Mouse (Mus musculus): Measurements from ENCODE around the gene Son. TPM values are rescaled to one million over a fixed set of nuclear protein-coding genes. Genes with fewer than 3 reads are reported as not detected.
A peak's percentile ranks its signal among the peaks of the same experiment; 100 is the strongest.

Gene Son
- polyA plus RNA-seq, 1 experiment from 2014 or later = 167 TPM

- WGBS = 94% methylated on average over 1 of the region's 1 CpGs
- H3K4me2 ChIP-seq = no peak overlapping the region
- peaks cover 51% of the 10 kb centered on the region for H3K36me3 ChIP-seq (replicated peaks)
Observed at GRCm38 (mm10) chr16:91698995-91699394, 51.7 kb downstream of the Son start.

GRCm38 (mm10) chr16:91701908-91702307 is 54.6 kb downstream of the Son start:
- Histone ChIP-seq H3K27me3 (no peaks in the 10 kb centered on the region), H3K27ac (no peak overlapping the region), H3K4me2 (no peak overlapping the region), H3K36me3 (replicated peaks) (peaks cover 65% of the 10 kb centered on the region), H3K9me3 (no peaks in the 10 kb centered on the region), H3K9ac (no peak overlapping the region), H3K4me3 (replicated peaks) (no peak overlapping the region), H3K4me1 (no peaks in the 10 kb centered on the region)
- no peak for ATAC-seq (ENCODE audit: low FRiP score)
- WGBS = 93% methylated on average over 13 of the region's 13 CpGs

More at GRCm38 (mm10) chr16:91698995-91699394, 51.7 kb downstream of the Son start:
- Histone ChIP-seq H3K4me3 (replicated peaks) (no peak overlapping the region), H3K4me1 (no peaks in the 10 kb centered on the region), H3K9ac (no peak overlapping the region), H3K27me3 (no peaks in the 10 kb centered on the region), H3K27ac (no peak overlapping the region), H3K9me3 (no peaks in the 10 kb centered on the region)
- no peak for ATAC-seq (ENCODE audit: low FRiP score)

- 55% methylated on average over 3 of the region's 3 CpGs for WGBS
- Histone ChIP-seq H3K27ac (no peak overlapping the region), H3K9ac (no peak overlapping the region), H3K4me3 (replicated peaks) (no peak overlapping the region), H3K4me1 (no peaks in the 10 kb centered on the region), H3K36me3 (replicated peaks) (peaks cover 60% of the 10 kb centered on the region), H3K27me3 (no peaks in the 10 kb centered on the region), H3K4me2 (no peak overlapping the region), H3K9me3 (no peaks in the 10 kb centered on the region)
- no peak for ATAC-seq (ENCODE audit: low FRiP score)
Observed at GRCm38 (mm10) chr16:91702771-91703188, 55.5 kb downstream of the Son start.

- Histone ChIP-seq H3K4me3 (replicated peaks) (no peak overlapping the region), H3K36me3 (replicated peaks) (peaks cover 60% of the 10 kb centered on the region), H3K9me3 (no peaks in the 10 kb centered on the region), H3K4me1 (no peaks in the 10 kb centered on the region), H3K4me2 (no peak overlapping the region), H3K27ac (no peak overlapping the region), H3K27me3 (no peaks in the 10 kb centered on the region), H3K9ac (no peak overlapping the region)
- 84% methylated on average over 14 of the region's 14 CpGs for WGBS
- ATAC-seq (ENCODE audit: low FRiP score) = no peak
Observed at GRCm38 (mm10) chr16:91704603-91705340, 57.5 kb downstream of the Son start.

GRCm38 (mm10) chr16:91710241-91710640 is 62.9 kb downstream of the Son start:
- Histone ChIP-seq H3K9me3 (no peaks in the 10 kb centered on the region), H3K9ac (no peak overlapping the region), H3K4me1 (no peaks in the 10 kb centered on the region), H3K27ac (no peak overlapping the region), H3K4me2 (no peak overlapping the region), H3K4me3 (replicated peaks) (no peak overlapping the region), H3K36me3 (replicated peaks) (peaks cover 70% of the 10 kb centered on the region), H3K27me3 (no peaks in the 10 kb centered on the region)
- WGBS = 93% methylated on average over 7 of the region's 7 CpGs
- no peak for ATAC-seq (ENCODE audit: low FRiP score)

- WGBS = 90% methylated on average over 11 of the region's 11 CpGs
- Histone ChIP-seq H3K27me3 (no peaks in the 10 kb centered on the region), H3K4me1 (no peaks in the 10 kb centered on the region), H3K4me3 (replicated peaks) (no peak overlapping the region), H3K9ac (no peak overlapping the region), H3K4me2 (no peak overlapping the region), H3K27ac (no peak overlapping the region), H3K9me3 (no peaks in the 10 kb centered on the region), H3K36me3 (replicated peaks) (peaks cover 52% of the 10 kb centered on the region)
- no peak for ATAC-seq (ENCODE audit: low FRiP score)
Observed at GRCm38 (mm10) chr16:91716927-91717349, 69.6 kb downstream of the Son start.

- Histone ChIP-seq H3K9me3 (no peaks in the 10 kb centered on the region), H3K4me2 (no peak overlapping the region), H3K27ac (peak overlapping the region; percentile 26; the same call in 1 of the 2 replicates), H3K4me3 (replicated peaks) (no peak overlapping the region), H3K27me3 (no peaks in the 10 kb centered on the region), H3K36me3 (replicated peaks) (peaks cover 48% of the 10 kb centered on the region), H3K9ac (no peak overlapping the region), H3K4me1 (peaks cover under 1% of the 10 kb centered on the region; the same call in 1 of the 2 replicates)
- no peak for ATAC-seq (ENCODE audit: low FRiP score)
- 89% methylated on average over 4 of the region's 4 CpGs for WGBS
Observed at GRCm38 (mm10) chr16:91717399-91717798, 70.1 kb downstream of the Son start.

- H3K9me3 ChIP-seq = no peaks in the 10 kb centered on the region
- ATAC-seq (ENCODE audit: low FRiP score) = no peak
- no peak overlapping the region for H3K27ac ChIP-seq
- WGBS = 45% methylated on average over 3 of the region's 3 CpGs
- no peaks in the 10 kb centered on the region for H3K27me3 ChIP-seq
- H3K4me2 ChIP-seq = no peak overlapping the region
- no peak overlapping the region for H3K9ac ChIP-seq
- peaks cover 19% of the 10 kb centered on the region; the same call in 1 of the 2 replicates for H3K36me3 ChIP-seq (replicated peaks)
- peaks cover 16% of the 10 kb centered on the region for H3K4me1 ChIP-seq
- no peak overlapping the region for H3K4me3 ChIP-seq (replicated peaks)
Observed at GRCm38 (mm10) chr16:91724247-91724646, 76.9 kb downstream of the Son start.

- Histone ChIP-seq H3K9ac (peak overlapping the region; percentile 60; the same call in 1 of the 2 replicates), H3K27me3 (no peaks in the 10 kb centered on the region), H3K4me1 (peaks cover 29% of the 10 kb centered on the region), H3K4me2 (peak overlapping the region; percentile 67), H3K36me3 (replicated peaks) (0 out of 2 replicates have a peak, but pooled peaks cover 4% of the 10 kb centered on the region), H3K4me3 (replicated peaks) (peak overlapping the region; percentile 96), H3K9me3 (no peaks in the 10 kb centered on the region), H3K27ac (no peak overlapping the region)
- 94% methylated on average over 15 of the region's 15 CpGs for WGBS
- no peak for ATAC-seq (ENCODE audit: low FRiP score)
Observed at GRCm38 (mm10) chr16:91727433-91727832, 80.1 kb downstream of the Son start.

- peak; percentile 95 for ATAC-seq (ENCODE audit: low FRiP score)
- no peaks in the 10 kb centered on the region for H3K9me3 ChIP-seq
- H3K4me1 ChIP-seq = peaks cover 31% of the 10 kb centered on the region
- no peaks in the 10 kb centered on the region for H3K27me3 ChIP-seq
- H3K27ac ChIP-seq = peak within 1 kb of the TSS; percentile 95
- WGBS = 2% methylated on average over 46 of the region's 46 CpGs
- H3K9ac ChIP-seq = peak within 1 kb of the TSS; percentile 98
- 0 out of 2 replicates have a peak, but pooled peaks cover 4% of the 10 kb centered on the region for H3K36me3 ChIP-seq (replicated peaks)
- peak within 1 kb of the TSS; percentile 96 for H3K4me3 ChIP-seq (replicated peaks)
- H3K4me2 ChIP-seq = peak within 1 kb of the TSS; percentile 68
Observed at GRCm38 (mm10) chr16:91728123-91729065, 81.1 kb downstream of the Son start, which contains the start of gene Cryzl1. Cryzl1 (minus strand) TSS chr16:91728975.
